Comparison of ENCODE assay signal across 20 mouse cellular contexts in genomic region chr7:19318676-19319075, GRCm38 (mm10). TPM values are rescaled to one million over a fixed set of nuclear protein-coding genes. Genes with fewer than 3 reads are reported as not detected.
"Had no signal": no experiment of that assay in that cellular context is flagged by ENCODE, and none has a peak within 500 bp of the region (broad histone marks: within the 10 kb centered on the region; RNA-seq: fewer than 3 reads in every experiment).

No protein-coding gene starts in this region.

- H3K36me3 ChIP-seq: limb, embryonic 12.5 days; liver, embryonic 13.5 days; lung, embryonic 15.5 days; midbrain, embryonic 12.5 days; neural tube, embryonic 15.5 days; stomach, embryonic 15.5 days had no signal

- H3K4me3 ChIP-seq: limb, embryonic 12.5 days; myocyte had no signal

- H3K27ac ChIP-seq: limb, embryonic 12.5 days; liver, embryonic 13.5 days; lung, embryonic 15.5 days; stomach, embryonic 15.5 days had no signal

- DNase-seq: kidney, adult 18-20 months; kidney, postnatal 10 days; liver; liver, embryonic 13.5 days; liver, postnatal 0 days; lung, postnatal 14 days; right cerebral cortex, adult 18-20 months; thymus, adult 2 months; thymus, postnatal 36 days had no signal

RNA-seq across cellular contexts. Expression of gene Fosb, which starts 8.8 kb away (rescaled TPM):
- polyA plus RNA-seq: liver, embryonic 13.5 days; neural tube, embryonic 11.5 days had no signal

RNA-seq across cellular contexts. Expression of gene Rtn2, which starts 36.3 kb away (rescaled TPM):
- total RNA-seq: megakaryocyte progenitor cell, adult 5-6 weeks had no signal

RNA-seq across cellular contexts. Expression of gene Ppm1n, which starts 38.8 kb away (rescaled TPM):
- total RNA-seq: layer of hippocampus, adult 2 months; left cerebral cortex, postnatal 36 days; megakaryocyte progenitor cell, adult 5-6 weeks had no signal
- polyA plus RNA-seq: kidney, embryonic 14.5 days; limb, embryonic 12.5 days; liver, embryonic 13.5 days; liver, postnatal 0 days; lung, embryonic 15.5 days; neural tube, embryonic 11.5 days had no signal
